Mouse (Mus musculus) midbrain, embryonic 13.5 days (tissue): ENCODE data around the gene Stk39. TPM values are rescaled to one million over a fixed set of nuclear protein-coding genes. Genes with fewer than 3 reads are reported as not detected.
A peak's percentile ranks its signal among the peaks of the same experiment; 100 is the strongest.

Source experiments
- ATAC-seq: fragments of 200-750 bp; cut with Nextera tagmentation; 2 replicates; pipeline ENCODE4 v1.8.0; 2017; ENCODE audit warnings: mild to moderate bottlenecking, moderate TSS enrichment, moderate library complexity
- H3K27ac ChIP-seq: fragments of 300-500 bp; sonication (generic); 2 replicates; pipeline ENCODE4 v1.5.1; 2015; ENCODE audit warnings: inconsistent platforms, mild to moderate bottlenecking, moderate library complexity
- H3K27me3 ChIP-seq: fragments of 300-500 bp; sonication (generic); 2 replicates; pipeline ENCODE4 v1.6.1; 2015; ENCODE audit warnings: mild to moderate bottlenecking, inconsistent platforms
- H3K36me3 ChIP-seq: fragments of 300-500 bp; sonication (generic); 2 replicates; pipeline ENCODE4 v1.6.1; 2015; ENCODE audit warnings: mild to moderate bottlenecking, inconsistent platforms
- H3K4me1 ChIP-seq: fragments of 300-500 bp; sonication (generic); replicated peaks from 2 replicates; pipeline ENCODE4 v1.6.1; 2015; ENCODE audit warnings: inconsistent platforms
- H3K4me2 ChIP-seq: fragments of 300-500 bp; sonication (generic); replicated peaks from 2 replicates; pipeline ENCODE4 v1.6.1; 2015; ENCODE audit warnings: moderate library complexity, mild to moderate bottlenecking, inconsistent platforms
- H3K4me3 ChIP-seq: fragments of 300-500 bp; sonication (generic); replicated peaks from 2 replicates; pipeline ENCODE4 v1.5.1; 2015; ENCODE audit warnings: mild to moderate bottlenecking, inconsistent platforms
- H3K9ac ChIP-seq: fragments of 300-500 bp; sonication (generic); replicated peaks from 2 replicates; pipeline ENCODE4 v1.6.1; 2015; ENCODE audit warnings: mild to moderate bottlenecking, inconsistent platforms
- H3K9me3 ChIP-seq: fragments of 300-500 bp; sonication (generic); 2 replicates; pipeline ENCODE4 v1.6.1; 2016; ENCODE audit warnings: mild to moderate bottlenecking, inconsistent platforms
- WGBS: fragments of 180-500 bp; shearing (Covaris S2); methylation state at CpG from one replicate; pipeline ENCODE4 v1.1.7; 2015; 5-methylcytosine and 5-hydroxymethylcytosine counted together
- polyA plus RNA-seq: library from polyadenylated mRNA; unstranded; fragments of >200 nt; fragmentation: Nextera tagmentation; extraction: Ambion mirVana; gene quantifications from 2 replicates; pipeline ENCODE4 v1.2.1, GENCODE M21; 2015

Stk39 gene
- polyA plus RNA-seq, 1 experiment from 2014 or later = 28.6 TPM

- peak; percentile 69 for ATAC-seq
- Histone ChIP-seq H3K4me1 (peaks cover 24% of the 10 kb centered on the region), H3K36me3 (peaks cover 10% of the 10 kb centered on the region; the same call in 1 of the 2 replicates), H3K4me2 (no peak overlapping the region), H3K9ac (no peak overlapping the region), H3K27ac (no peak overlapping the region), H3K27me3 (no peaks in the 10 kb centered on the region), H3K4me3 (no peak overlapping the region), H3K9me3 (no peaks in the 10 kb centered on the region)
- WGBS = 56% methylated on average over 24 of the region's 24 CpGs
Measured at GRCm38 (mm10) chr2:68349593-68350383, 122.3 kb downstream of the Stk39 start.

- H3K4me2 ChIP-seq = no peak overlapping the region
- no peak overlapping the region for H3K9ac ChIP-seq
- H3K27me3 ChIP-seq = no peaks in the 10 kb centered on the region
- no peak overlapping the region for H3K27ac ChIP-seq
- no peaks in the 10 kb centered on the region for H3K9me3 ChIP-seq
- 80% methylated on average over 12 of the region's 12 CpGs for WGBS
- H3K4me1 ChIP-seq = peaks cover 24% of the 10 kb centered on the region
- H3K36me3 ChIP-seq = peaks cover 10% of the 10 kb centered on the region; the same call in 1 of the 2 replicates
- H3K4me3 ChIP-seq = no peak overlapping the region
- ATAC-seq = no peak
Measured at GRCm38 (mm10) chr2:68348966-68349365, 123.1 kb downstream of the Stk39 start.

DNA sequence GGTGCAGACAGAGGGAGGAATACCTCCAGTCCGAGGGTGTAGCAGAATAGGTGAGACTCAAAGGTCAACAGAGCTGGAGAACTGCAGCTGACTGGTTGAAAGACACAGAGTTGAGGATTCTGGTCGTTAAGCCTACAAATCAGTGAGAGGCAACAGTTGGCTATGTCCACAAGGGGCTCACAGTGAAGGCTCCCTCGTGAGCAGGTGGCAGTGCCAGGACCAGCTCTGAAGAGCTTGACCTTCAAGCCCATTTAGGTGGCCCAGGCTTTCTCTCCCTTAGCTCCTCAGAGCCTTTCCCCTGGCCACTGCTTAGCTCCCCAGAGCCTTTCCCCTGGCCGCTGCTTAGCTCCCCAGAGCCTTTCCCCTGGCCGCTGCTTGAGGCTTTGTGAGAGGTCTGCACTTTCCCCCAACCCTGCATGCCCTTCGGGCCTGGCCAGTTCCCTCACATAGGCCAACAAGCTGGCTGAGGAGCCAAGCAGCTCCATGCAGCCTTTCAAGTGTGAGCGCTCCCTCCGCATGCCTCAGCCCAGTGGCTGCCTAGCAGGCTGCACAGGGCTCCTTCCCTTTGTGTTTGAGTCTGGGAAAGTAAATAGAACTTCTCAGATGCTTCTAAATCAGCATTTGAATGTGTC is 125.3 kb downstream of the Stk39 start:
- peak; percentile 73 for ATAC-seq
- Histone ChIP-seq H3K27me3 (no peaks in the 10 kb centered on the region), H3K4me1 (peaks cover 24% of the 10 kb centered on the region), H3K9ac (peak overlapping the region; percentile 23; the same call in 1 of the 2 replicates), H3K4me2 (no peak overlapping the region), H3K4me3 (no peak overlapping the region), H3K36me3 (peaks cover 9% of the 10 kb centered on the region), H3K27ac (no peak overlapping the region), H3K9me3 (no peaks in the 10 kb centered on the region)
- WGBS = 22% methylated on average over 8 of the region's 8 CpGs

GRCm38 (mm10) chr2:68345269-68345668 is 126.8 kb downstream of the Stk39 start:
- no peak for ATAC-seq
- no peaks in the 10 kb centered on the region for H3K27me3 ChIP-seq
- peaks cover 9% of the 10 kb centered on the region for H3K36me3 ChIP-seq
- 77% methylated on average over 9 of the region's 9 CpGs for WGBS
- peaks cover 24% of the 10 kb centered on the region for H3K4me1 ChIP-seq
- no peak overlapping the region for H3K27ac ChIP-seq
- no peak overlapping the region for H3K4me2 ChIP-seq
- H3K4me3 ChIP-seq = no peak overlapping the region
- H3K9me3 ChIP-seq = no peaks in the 10 kb centered on the region
- no peak overlapping the region for H3K9ac ChIP-seq

GRCm38 (mm10) chr2:68343751-68344150 is 128.3 kb downstream of the Stk39 start:
- Histone ChIP-seq H3K4me2 (no peak overlapping the region), H3K9me3 (no peaks in the 10 kb centered on the region), H3K9ac (no peak overlapping the region), H3K36me3 (peaks cover 9% of the 10 kb centered on the region), H3K27me3 (no peaks in the 10 kb centered on the region), H3K4me1 (peaks cover 19% of the 10 kb centered on the region), H3K27ac (no peak overlapping the region), H3K4me3 (no peak overlapping the region)
- no peak for ATAC-seq
- WGBS = 91% methylated on average over 4 of the region's 4 CpGs

- Histone ChIP-seq H3K4me3 (no peak overlapping the region), H3K36me3 (peaks cover 16% of the 10 kb centered on the region), H3K4me2 (no peak overlapping the region), H3K4me1 (peaks cover 8% of the 10 kb centered on the region), H3K27me3 (no peaks in the 10 kb centered on the region), H3K9me3 (no peaks in the 10 kb centered on the region), H3K9ac (no peak overlapping the region), H3K27ac (no peak overlapping the region)
- 93% methylated on average over 7 of the region's 7 CpGs for WGBS
- no peak for ATAC-seq
Measured at GRCm38 (mm10) chr2:68342122-68342646, 129.9 kb downstream of the Stk39 start.

DNA sequence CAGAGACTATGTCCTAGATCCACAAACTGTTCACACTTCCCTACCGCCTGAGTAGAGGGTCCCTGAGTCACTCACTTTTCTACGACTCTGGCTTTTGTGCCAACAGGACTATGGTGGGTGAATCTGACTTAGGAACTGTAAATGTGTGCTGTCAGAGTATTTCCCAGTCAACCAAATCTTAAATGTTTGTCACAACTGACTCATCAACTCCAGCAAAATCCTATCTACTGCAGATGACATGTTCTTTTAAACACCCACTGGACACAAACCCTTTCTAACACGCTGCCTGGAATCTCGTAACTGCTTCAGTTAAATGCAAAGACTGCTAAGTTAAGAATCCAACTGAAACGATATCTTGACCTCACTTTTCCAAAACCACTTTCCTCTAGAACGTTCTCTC is 135.2 kb downstream of the Stk39 start:
- H3K27me3 ChIP-seq = no peaks in the 10 kb centered on the region
- peaks cover 6% of the 10 kb centered on the region; the same call in 1 of the 2 replicates for H3K4me1 ChIP-seq
- ATAC-seq = no peak
- 92% methylated on average over 6 of the region's 6 CpGs for WGBS
- H3K9ac ChIP-seq = no peak overlapping the region
- H3K36me3 ChIP-seq = 0 out of 2 replicates have a peak, but pooled peaks cover 6% of the 10 kb centered on the region
- H3K9me3 ChIP-seq = no peaks in the 10 kb centered on the region
- H3K4me3 ChIP-seq = no peak overlapping the region
- H3K4me2 ChIP-seq = no peak overlapping the region
- no peak overlapping the region for H3K27ac ChIP-seq

DNA sequence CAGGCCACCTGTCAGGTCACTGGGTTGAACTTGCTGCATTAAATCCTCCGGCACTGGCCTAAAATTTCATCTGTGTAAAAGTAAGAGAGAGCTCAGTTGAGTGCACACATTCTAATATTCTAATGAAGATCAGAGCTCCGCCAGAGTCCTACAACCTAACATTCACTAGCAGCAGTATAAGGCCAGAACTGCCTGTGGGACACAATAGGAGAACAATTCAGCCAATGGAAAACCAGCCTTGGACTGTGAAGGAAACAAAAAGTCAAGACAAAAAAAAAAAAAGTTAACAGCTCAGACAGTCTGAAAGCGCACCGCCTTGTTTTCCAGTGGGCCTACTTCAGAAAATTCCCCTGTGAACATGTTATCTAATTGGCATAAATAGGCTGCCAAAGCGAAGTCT is 137.1 kb downstream of the Stk39 start:
- no peak overlapping the region for H3K9ac ChIP-seq
- no peak overlapping the region for H3K4me3 ChIP-seq
- no peaks in the 10 kb centered on the region for H3K27me3 ChIP-seq
- no peak overlapping the region for H3K27ac ChIP-seq
- 34% methylated on average over 5 of the region's 5 CpGs for WGBS
- H3K36me3 ChIP-seq = 0 out of 2 replicates have a peak, but pooled peaks cover 6% of the 10 kb centered on the region
- peaks cover 6% of the 10 kb centered on the region; the same call in 1 of the 2 replicates for H3K4me1 ChIP-seq
- no peak for ATAC-seq
- no peaks in the 10 kb centered on the region for H3K9me3 ChIP-seq
- no peak overlapping the region for H3K4me2 ChIP-seq

GRCm38 (mm10) chr2:68325306-68325705 is 146.8 kb downstream of the Stk39 start:
- no peaks in the 10 kb centered on the region for H3K27me3 ChIP-seq
- no peaks in the 10 kb centered on the region for H3K36me3 ChIP-seq
- no peak overlapping the region for H3K9ac ChIP-seq
- no peaks in the 10 kb centered on the region for H3K9me3 ChIP-seq
- ATAC-seq = no peak
- peaks cover 13% of the 10 kb centered on the region for H3K4me1 ChIP-seq
- H3K4me3 ChIP-seq = no peak overlapping the region
- H3K4me2 ChIP-seq = no peak overlapping the region
- no peak overlapping the region for H3K27ac ChIP-seq
- WGBS = 79% methylated on average over 5 of the region's 5 CpGs

- 70% methylated on average over 5 of the region's 5 CpGs for WGBS
- H3K4me2 ChIP-seq = peak overlapping the region; percentile 21; the same call in 1 of the 2 replicates
Measured at GRCm38 (mm10) chr2:68321230-68321629, 150.8 kb downstream of the Stk39 start.

DNA sequence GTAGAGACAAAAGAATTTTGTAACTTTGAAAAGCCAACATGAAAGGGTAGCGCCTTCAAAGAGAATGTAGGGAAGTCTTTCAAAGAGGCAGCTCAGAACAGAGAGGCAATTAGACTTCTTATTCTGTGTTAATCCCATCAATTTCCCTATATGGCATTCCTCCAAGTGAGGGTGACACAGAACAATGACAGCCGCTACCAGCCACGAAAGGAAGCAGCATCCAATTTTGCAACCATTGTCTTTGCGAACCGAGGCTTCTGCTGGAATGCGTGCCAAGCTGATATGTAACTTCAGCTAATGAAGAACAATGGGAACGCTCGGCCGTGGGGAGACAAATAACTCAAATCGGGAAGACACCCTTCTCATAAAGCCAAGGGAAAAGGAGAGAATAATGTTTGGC is 151.4 kb downstream of the Stk39 start:
- peaks cover 35% of the 10 kb centered on the region for H3K4me1 ChIP-seq
- no peak overlapping the region for H3K9ac ChIP-seq
- H3K27ac ChIP-seq = peak overlapping the region; percentile 62; the same call in 1 of the 2 replicates
- H3K4me2 ChIP-seq = peak overlapping the region; percentile 21; the same call in 1 of the 2 replicates
- peak; percentile 56 for ATAC-seq
- H3K9me3 ChIP-seq = no peaks in the 10 kb centered on the region
- no peak overlapping the region for H3K4me3 ChIP-seq
- 13% methylated on average over 10 of the region's 10 CpGs for WGBS
- no peaks in the 10 kb centered on the region for H3K27me3 ChIP-seq
- H3K36me3 ChIP-seq = no peaks in the 10 kb centered on the region

More at GRCm38 (mm10) chr2:68321230-68321629, 150.8 kb downstream of the Stk39 start:
- Histone ChIP-seq H3K4me1 (peaks cover 30% of the 10 kb centered on the region), H3K4me3 (no peak overlapping the region), H3K36me3 (no peaks in the 10 kb centered on the region), H3K9me3 (no peaks in the 10 kb centered on the region), H3K27me3 (no peaks in the 10 kb centered on the region), H3K9ac (no peak overlapping the region), H3K27ac (peak overlapping the region; percentile 62)
- peak; percentile 51; the same call in 1 of the 2 replicates for ATAC-seq

GRCm38 (mm10) chr2:68318452-68318851 is 153.6 kb downstream of the Stk39 start:
- Histone ChIP-seq H3K4me2 (no peak overlapping the region), H3K27ac (no peak overlapping the region), H3K9me3 (no peaks in the 10 kb centered on the region), H3K4me1 (peaks cover 43% of the 10 kb centered on the region), H3K27me3 (no peaks in the 10 kb centered on the region), H3K36me3 (0 out of 2 replicates have a peak, but pooled peaks cover 3% of the 10 kb centered on the region), H3K4me3 (no peak overlapping the region), H3K9ac (no peak overlapping the region)
- 57% methylated on average over 5 of the region's 5 CpGs for WGBS
- ATAC-seq = peak; percentile 60; the same call in 1 of the 2 replicates
